17 mouse cellular contexts compared by ENCODE assay signal in the genomic region with DNA sequence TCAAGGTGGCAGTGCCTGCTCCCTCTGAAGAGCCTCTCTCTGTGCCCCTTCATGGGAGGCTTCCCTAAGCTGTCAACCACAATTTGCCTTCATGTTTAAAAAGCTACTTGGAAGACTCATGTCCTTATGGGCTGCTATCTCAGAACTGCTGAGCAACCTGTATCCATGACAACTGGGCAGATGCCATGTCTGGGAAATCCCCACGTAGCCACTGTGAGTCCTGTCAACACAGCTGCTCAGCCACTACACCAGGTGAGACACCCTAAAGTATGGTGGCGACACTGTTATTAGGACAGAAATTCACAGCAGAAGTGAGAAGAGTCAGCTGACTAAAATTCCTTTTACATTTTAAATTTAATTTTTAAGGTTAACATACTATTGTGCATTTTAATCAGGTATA. TPM values are rescaled to one million over a fixed set of nuclear protein-coding genes. Genes with fewer than 3 reads are reported as not detected.
DNase-seq lines count a peak whose midpoint lies in the region; ATAC-seq and TF ChIP-seq lines count a peak whose summit lies in the region.
"Had no signal": no experiment of that assay in that cellular context is flagged by ENCODE, and none has a peak within 500 bp of the region (broad histone marks: within the 10 kb centered on the region; RNA-seq: fewer than 3 reads in every experiment).

No protein-coding gene starts in this region.

- peaks cover 26% of the 10 kb centered on the region for H3K36me3 ChIP-seq in forebrain, embryonic 14.5 days (ENCODE audit: control insufficient read depth, insufficient read depth, low read length)
- peaks cover 24% of the 10 kb centered on the region; the same call in 1 of the 2 replicates for H3K36me3 ChIP-seq in forebrain, embryonic 15.5 days
- peaks cover 30% of the 10 kb centered on the region for H3K36me3 ChIP-seq in midbrain, postnatal 0 days (ENCODE audit: insufficient read depth, low read length)
- H3K36me3 ChIP-seq in midbrain, embryonic 11.5 days (ENCODE audit: control insufficient read depth, insufficient read depth, low read length): peaks cover 6% of the 10 kb centered on the region; the same call in 1 of the 2 replicates
- H3K36me3 ChIP-seq in CH12.LX (replicated peaks in 1 of 2; ENCODE audit: control insufficient read depth in 1 of 2, insufficient read depth in 1 of 2, low read length in 1 of 2): peaks cover 16 to 27% of the 10 kb centered on the region in 2 experiments

- no peak overlapping the region for H3K9ac ChIP-seq in forebrain, embryonic 14.5 days (ENCODE audit: low read length)
- no peak overlapping the region for H3K9ac ChIP-seq in forebrain, embryonic 15.5 days (replicated peaks)
- H3K9ac ChIP-seq in midbrain, postnatal 0 days (replicated peaks; ENCODE audit: low read length, poor library complexity, severe bottlenecking): no peak overlapping the region
- H3K9ac ChIP-seq in midbrain, embryonic 11.5 days (ENCODE audit: low read length): no peak overlapping the region
- no peak overlapping the region for H3K9ac ChIP-seq in CH12.LX (ENCODE audit: insufficient read depth, low read depth)
- H3K9ac ChIP-seq: embryonic facial prominence, embryonic 13.5 days; hindbrain, embryonic 15.5 days; limb, embryonic 13.5 days; liver, postnatal 0 days; midbrain, embryonic 13.5 days had no signal

- no peak overlapping the region for H3K4me3 ChIP-seq in forebrain, embryonic 14.5 days (ENCODE audit: low read depth, low read length)
- no peak overlapping the region for H3K4me3 ChIP-seq in forebrain, embryonic 15.5 days
- H3K4me3 ChIP-seq in midbrain, postnatal 0 days (ENCODE audit: low read depth, low read length): no peak overlapping the region
- H3K4me3 ChIP-seq in midbrain, embryonic 11.5 days (ENCODE audit: low read depth, low read length): no peak overlapping the region
- no peak overlapping the region for H3K4me3 ChIP-seq in CH12.LX (replicated peaks in 1 of 3; ENCODE audit: low read depth in 2 of 3, low read length in 2 of 3, poor library complexity in 1 of 3)
- H3K4me3 ChIP-seq: embryonic facial prominence, embryonic 13.5 days; hindbrain, embryonic 15.5 days; limb, embryonic 13.5 days; midbrain, embryonic 13.5 days had no signal

- H3K4me2 ChIP-seq in forebrain, embryonic 14.5 days (ENCODE audit: low read length): no peak overlapping the region
- H3K4me2 ChIP-seq in forebrain, embryonic 15.5 days (replicated peaks): no peak overlapping the region
- no peak overlapping the region for H3K4me2 ChIP-seq in midbrain, postnatal 0 days (ENCODE audit: low read depth, low read length, poor library complexity, severe bottlenecking)
- H3K4me2 ChIP-seq in midbrain, embryonic 11.5 days: no peak overlapping the region
- H3K4me2 ChIP-seq in CH12.LX (ENCODE audit: insufficient read depth, low read depth, poor library complexity, severe bottlenecking): peak overlapping the region; percentile 87
- H3K4me2 ChIP-seq: embryonic facial prominence, embryonic 13.5 days; hindbrain, embryonic 15.5 days; limb, embryonic 13.5 days; midbrain, embryonic 13.5 days had no signal

- H3K9me3 ChIP-seq in forebrain, embryonic 14.5 days (replicated peaks; ENCODE audit: control insufficient read depth, low read length): 0 out of 2 replicates have a peak, but pooled peaks cover 3% of the 10 kb centered on the region
- no peaks in the 10 kb centered on the region for H3K9me3 ChIP-seq in forebrain, embryonic 15.5 days
- H3K9me3 ChIP-seq in midbrain, postnatal 0 days (ENCODE audit: low read length): no peaks in the 10 kb centered on the region
- H3K9me3 ChIP-seq in midbrain, embryonic 11.5 days (ENCODE audit: control insufficient read depth, low read length): no peaks in the 10 kb centered on the region
- peaks cover 10% of the 10 kb centered on the region for H3K9me3 ChIP-seq in CH12.LX (replicated peaks; ENCODE audit: low read length)
- H3K9me3 ChIP-seq: embryonic facial prominence, embryonic 13.5 days; hindbrain, embryonic 15.5 days; limb, embryonic 13.5 days; midbrain, embryonic 13.5 days had no signal

- ATAC-seq in forebrain, embryonic 14.5 days: no peak
- no peak for ATAC-seq in forebrain, embryonic 15.5 days (replicated peaks)
- no peak for ATAC-seq in midbrain, postnatal 0 days (ENCODE audit: low FRiP score)
- ATAC-seq in midbrain, embryonic 11.5 days (ENCODE audit: low FRiP score): no peak
- ATAC-seq in megakaryocyte-erythroid progenitor cell, adult 5-6 weeks (replicated peaks; ENCODE audit: low FRiP score, low TSS enrichment, poor library complexity, severe bottlenecking): no peak
- ATAC-seq: liver, postnatal 0 days; midbrain, embryonic 13.5 days had no signal

- in situ Hi-C loops in CH12.LX (cut with MboI; ENCODE audit: low pct_ligation_motif_present, low pct_unique_long_range_greater_than_20kb, low sequenced_read_pairs): no loop called here

- H3K27ac ChIP-seq in forebrain, embryonic 14.5 days (ENCODE audit: low read depth, low read length): no peak overlapping the region
- no peak overlapping the region for H3K27ac ChIP-seq in forebrain, embryonic 15.5 days (replicated peaks)
- no peak overlapping the region for H3K27ac ChIP-seq in midbrain, postnatal 0 days (ENCODE audit: low read depth, low read length)
- no peak overlapping the region for H3K27ac ChIP-seq in midbrain, embryonic 11.5 days (ENCODE audit: low read depth, low read length)
- peak overlapping the region; percentile 36 for H3K27ac ChIP-seq in CH12.LX (ENCODE audit: insufficient read depth, low read depth)
- H3K27ac ChIP-seq: embryonic facial prominence, embryonic 13.5 days; hindbrain, embryonic 15.5 days; limb, embryonic 13.5 days; midbrain, embryonic 13.5 days had no signal

- TF ChIP-seq EP300 in CH12.LX (IDR thresholded peaks at IDR 0.05; ENCODE audit: low read length): peak; percentile 87

- H3K27me3 ChIP-seq in forebrain, embryonic 14.5 days (replicated peaks; ENCODE audit: control insufficient read depth, insufficient read depth, low read length): no peaks in the 10 kb centered on the region
- no peaks in the 10 kb centered on the region for H3K27me3 ChIP-seq in forebrain, embryonic 15.5 days
- no peaks in the 10 kb centered on the region for H3K27me3 ChIP-seq in midbrain, postnatal 0 days (ENCODE audit: insufficient read depth, low read length)
- no peaks in the 10 kb centered on the region for H3K27me3 ChIP-seq in midbrain, embryonic 11.5 days (ENCODE audit: control insufficient read depth, insufficient read depth, low read length)
- H3K27me3 ChIP-seq in CH12.LX (replicated peaks): no peaks in the 10 kb centered on the region
- H3K27me3 ChIP-seq: embryonic facial prominence, embryonic 13.5 days; hindbrain, embryonic 15.5 days; limb, embryonic 13.5 days; midbrain, embryonic 13.5 days had no signal

- no peaks in the 10 kb centered on the region for H3K79me2 ChIP-seq in CH12.LX (replicated peaks; ENCODE audit: control insufficient read depth, extremely low read depth, insufficient read depth, poor library complexity, severe bottlenecking)

- peak; percentile 26 for DNase-seq in forebrain, embryonic 14.5 days (ENCODE audit: low spot score)
- DNase-seq in midbrain, postnatal 0 days (ENCODE audit: low spot score): peak; percentile 53
- no peak for DNase-seq in midbrain, embryonic 11.5 days (ENCODE audit: low spot score, missing footprints)
- DNase-seq in CH12.LX (ENCODE audit: extremely low read depth): peak; percentile 97
- peak; percentile 40 for DNase-seq in right cerebral cortex, postnatal 25 days
- no peak for DNase-seq in gastrocnemius, postnatal 25 days
- DNase-seq: cerebellum, adult 18-20 months; heart, adult 11 months; kidney, adult 9 months; liver, postnatal 0 days; spleen, adult 18-20 months had no signal

- dilution Hi-C loops in CH12.LX (cut with MboI; ENCODE audit: extremely low pct_ligation_motif_present, extremely low pct_unique_long_range_greater_than_20kb, low sequenced_read_pairs): no loop called here

- no peaks in the 10 kb centered on the region for H3K4me1 ChIP-seq in forebrain, embryonic 14.5 days (ENCODE audit: control insufficient read depth, insufficient read depth, low read length)
- no peaks in the 10 kb centered on the region for H3K4me1 ChIP-seq in forebrain, embryonic 15.5 days
- no peaks in the 10 kb centered on the region for H3K4me1 ChIP-seq in midbrain, postnatal 0 days (ENCODE audit: insufficient read depth, low read length)
- H3K4me1 ChIP-seq in midbrain, embryonic 11.5 days (ENCODE audit: control insufficient read depth, insufficient read depth, low read length): no peaks in the 10 kb centered on the region
- peaks cover 38 to 68% of the 10 kb centered on the region in 2 experiments for H3K4me1 ChIP-seq in CH12.LX (ENCODE audit: control insufficient read depth in 1 of 2, insufficient read depth in 2 of 2)
- H3K4me1 ChIP-seq: embryonic facial prominence, embryonic 13.5 days; hindbrain, embryonic 15.5 days; limb, embryonic 13.5 days; midbrain, embryonic 13.5 days had no signal

- TF ChIP-seq CTCF in midbrain, postnatal 0 days (IDR thresholded peaks at IDR 0.05): no peak
- no peak for TF ChIP-seq CTCF in CH12.LX (conservative IDR thresholded peaks at IDR 0.05 in 1 of 2, IDR thresholded peaks at IDR 0.05 in 1 of 2; ENCODE audit: low read depth in 2 of 2, low read length in 2 of 2)

- 63% methylated on average over 2 of the region's 2 CpGs for WGBS in forebrain, embryonic 14.5 days
- WGBS in forebrain, embryonic 15.5 days: 55% methylated on average over 2 of the region's 2 CpGs
- 48% methylated on average over 2 of the region's 2 CpGs for WGBS in midbrain, postnatal 0 days
- WGBS in midbrain, embryonic 11.5 days: 72% methylated on average over 2 of the region's 2 CpGs

- TF ChIP-seq POLR2A in CH12.LX (IDR thresholded peaks at IDR 0.05; ENCODE audit: low read depth, low read length): no peak

- peak; percentile 16; the same call in 1 of the 2 replicates for TF ChIP-seq RAD21 in CH12.LX (IDR thresholded peaks at IDR 0.05; ENCODE audit: low read depth, low read length)

TF ChIP-seq in CH12.LX, 34 proteins besides CTCF, POLR2A, EP300 and RAD21 (continues in another document):
- TF ChIP-seq TBP (conservative IDR thresholded peaks at IDR 0.05; ENCODE audit: low read depth, low read length) (no peak), BHLHE40 (IDR thresholded peaks at IDR 0.05; ENCODE audit: low read depth, low read length) (peak; percentile 62)

RNA-seq across cellular contexts. Expression of gene Atp2a3, which starts 32.5 kb away (rescaled TPM):
- 0.43 and 0.74 TPM in 2 replicates for polyA plus RNA-seq in forebrain, embryonic 14.5 days (2014; fragmentation: Nextera tagmentation; extraction: Ambion mirVana)
- polyA plus RNA-seq in forebrain, embryonic 15.5 days (2015; fragmentation: Nextera tagmentation; extraction: Ambion mirVana): 0.67 and 0.70 TPM in 2 replicates
- 2.5 and 3.6 TPM in 2 replicates for total RNA-seq in midbrain, postnatal 0 days (2014; rRNA removed)
- 2.3 and 2.7 TPM in 2 replicates for polyA plus RNA-seq in midbrain, postnatal 0 days (2015; fragmentation: Nextera tagmentation; extraction: Ambion mirVana)
- polyA plus RNA-seq in midbrain, embryonic 11.5 days (2014; fragmentation: Nextera tagmentation; extraction: Ambion mirVana): 0.59 and 0.95 TPM in 2 replicates
- 136 and 218 TPM in 2 replicates for total RNA-seq in CH12.LX (2012; rRNA removed)
- 44.1 and 61.4 TPM in 2 replicates for total RNA-seq in CH12.LX (2014; rRNA removed)
- polyA plus RNA-seq in CH12.LX (2012; ENCODE audit: insufficient read length, low read depth): 255 and 279 TPM in 2 replicates
- 16.4 and 28.3 TPM in 2 replicates for total RNA-seq in megakaryocyte-erythroid progenitor cell, adult 5-6 weeks (2014; fragmentation: Nextera tagmentation)
- 14.9 and 15.7 TPM in 2 replicates for total RNA-seq in megakaryocyte-erythroid progenitor cell, adult 5-6 weeks (2017)
- 10 to 100 TPM in 1 of 2 experiments, 1 to 10 TPM in 1; 7.2 to 12.9 TPM for total RNA-seq in gastrocnemius, postnatal 25 days (2021)

Comparison
In these comparisons a context has a peak if more than half of its experiments do, and no peak if none do; other contexts are left out.
1. DNase-seq: peak in forebrain, embryonic 14.5 days (single experiment), midbrain, postnatal 0 days (single experiment), CH12.LX (single experiment) and right cerebral cortex, postnatal 25 days (single experiment); none in midbrain, embryonic 11.5 days (single experiment) and gastrocnemius, postnatal 25 days (single experiment).
2. RNA of gene Atp2a3, which starts 32.5 kb away (polyA plus RNA-seq): 255 to 279 TPM in CH12.LX; 2.3 to 2.7 TPM in midbrain, postnatal 0 days, 0.67 to 0.70 TPM in forebrain, embryonic 15.5 days, 0.59 to 0.95 TPM in midbrain, embryonic 11.5 days and 0.43 to 0.74 TPM in forebrain, embryonic 14.5 days; every median in the first group is over 10 times any median in the second.